Mouse (Mus musculus) brain, embryonic 14.5 days (tissue): ENCODE measurements at regions not wholly inside any gene's neighbourhood (a gene's known extent, or its start where the extent isn't known, plus 50 kb on each side); places are given as distances from the start of the nearest gene placed in this dataset.

Source experiments
- CTCF ChIP-seq: fragments of 200-500 bp; IDR thresholded peaks from 2 replicates; pipeline ENCODE4 v1.5.1; 2012; ENCODE audit warnings: inconsistent platforms, mild to moderate bottlenecking, moderate library complexity, borderline replicate concordance; ENCODE audit not compliant: insufficient read depth, insufficient read length; ENCODE audit errors: extremely low read depth
- POLR2A ChIP-seq: fragments of 200-500 bp; IDR thresholded peaks from 2 replicates; pipeline ENCODE4 v1.6.1; 2012; ENCODE audit warnings: mild to moderate bottlenecking, inconsistent platforms, borderline replicate concordance; ENCODE audit not compliant: poor library complexity, insufficient read depth, insufficient read length, severe bottlenecking; ENCODE audit errors: extremely low read depth

DNA sequence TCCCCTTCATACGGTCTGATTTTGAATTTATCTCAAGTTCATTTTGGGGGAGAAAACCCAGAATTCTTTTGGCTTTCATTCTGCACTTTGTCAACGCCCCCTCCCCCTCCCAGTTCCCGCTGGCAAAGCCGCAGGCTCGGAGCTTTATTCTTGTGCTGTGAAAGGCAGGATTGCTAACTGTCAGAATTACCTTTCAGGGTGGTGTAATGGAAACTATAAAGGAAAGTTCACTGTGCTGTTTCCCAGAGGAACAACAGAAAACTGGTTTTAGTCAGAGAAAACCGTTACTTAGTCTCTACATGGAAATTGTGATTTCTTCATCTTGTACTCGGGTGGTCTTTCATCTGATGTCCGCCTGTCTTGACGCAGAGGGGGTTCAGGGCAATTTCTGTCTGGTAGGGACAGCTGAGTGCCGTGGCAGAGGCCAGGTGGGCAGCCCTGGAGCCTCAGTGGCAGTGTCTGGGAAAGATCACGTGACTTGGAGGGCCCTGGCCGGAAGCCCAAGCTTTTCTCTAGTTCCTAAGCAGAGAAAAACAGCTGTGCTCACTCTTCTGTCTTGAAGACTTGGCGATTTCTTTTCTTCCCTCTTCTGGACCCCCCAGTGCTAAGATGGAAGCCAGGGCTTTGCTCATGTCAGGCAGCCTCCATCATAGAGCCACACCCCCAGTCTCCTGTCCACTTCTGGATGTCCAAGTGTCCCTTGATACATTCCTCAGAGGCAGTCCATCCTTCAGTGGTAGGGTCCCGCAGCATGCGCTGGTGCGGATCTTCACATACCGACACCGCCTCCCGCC is 74.6 kb downstream of the Tex29 start:
- TF ChIP-seq CTCF (no peak), POLR2A (no peak)
